ENCODE assay signal across 16 mouse cellular contexts in the genomic region with DNA sequence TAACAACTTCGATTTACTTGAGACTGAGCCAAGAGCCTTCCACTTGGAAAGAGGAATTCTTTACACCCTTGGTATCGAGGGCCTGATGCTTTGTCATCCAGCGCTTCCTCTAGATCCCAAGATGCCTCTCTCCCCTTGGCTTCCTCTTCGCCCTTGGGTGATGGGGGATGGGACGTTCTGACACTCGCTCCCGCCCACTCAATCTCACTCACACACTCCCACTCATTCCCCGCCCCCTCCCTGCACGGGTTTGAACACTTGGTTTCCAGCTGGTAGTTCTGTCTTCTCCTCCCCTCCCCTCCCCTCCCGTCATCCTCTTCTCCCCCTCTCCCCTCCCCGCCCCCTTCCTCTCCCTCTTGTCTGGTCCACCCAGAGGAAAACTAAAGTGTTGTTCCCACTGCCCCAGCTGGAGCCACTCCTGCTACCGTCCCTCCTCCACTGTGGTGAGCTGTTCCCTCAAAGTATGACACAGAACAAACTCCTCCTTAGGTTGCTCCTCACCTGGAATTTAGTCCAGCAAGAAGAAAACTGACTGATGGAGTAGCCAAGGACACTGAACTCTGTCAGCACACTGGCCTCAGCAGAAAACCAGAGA. TPM values are rescaled to one million over a fixed set of nuclear protein-coding genes. Genes with fewer than 3 reads are reported as not detected.
DNase-seq lines count a peak whose midpoint lies in the region; ATAC-seq lines count a peak whose summit lies in the region.
"Had no signal": no experiment of that assay in that cellular context is flagged by ENCODE, and none has a peak within 500 bp of the region (broad histone marks: within the 10 kb centered on the region; RNA-seq: fewer than 3 reads in every experiment).

No protein-coding gene starts in this region.

- H3K27ac ChIP-seq in forebrain, embryonic 11.5 days (ENCODE audit: low read depth, low read length) = 0 out of 2 replicates have a peak overlapping the region, but pooled peaks have one; percentile 15
- no peak overlapping the region for H3K27ac ChIP-seq in forebrain, embryonic 15.5 days (replicated peaks)
- no peak overlapping the region for H3K27ac ChIP-seq in lung, embryonic 16.5 days (ENCODE audit: low read length)
- H3K27ac ChIP-seq in embryonic facial prominence, embryonic 10.5 days (replicated peaks) = no peak overlapping the region
- H3K27ac ChIP-seq in stomach, embryonic 15.5 days = no peak overlapping the region
- no peak overlapping the region for H3K27ac ChIP-seq in hindbrain, embryonic 13.5 days
- H3K27ac ChIP-seq: hindbrain, embryonic 12.5 days had no signal

- H3K27me3 ChIP-seq in forebrain, embryonic 11.5 days (ENCODE audit: control insufficient read depth, insufficient read depth, low read length) = no peaks in the 10 kb centered on the region
- H3K27me3 ChIP-seq in forebrain, embryonic 15.5 days = no peaks in the 10 kb centered on the region
- no peaks in the 10 kb centered on the region for H3K27me3 ChIP-seq in lung, embryonic 16.5 days (ENCODE audit: control insufficient read depth, insufficient read depth, low read depth, low read length)
- H3K27me3 ChIP-seq in embryonic facial prominence, embryonic 10.5 days (replicated peaks; ENCODE audit: low read depth, poor library complexity, severe bottlenecking) = no peaks in the 10 kb centered on the region
- no peaks in the 10 kb centered on the region for H3K27me3 ChIP-seq in stomach, embryonic 15.5 days (replicated peaks)
- no peaks in the 10 kb centered on the region; the same call in 1 of the 2 replicates for H3K27me3 ChIP-seq in hindbrain, embryonic 13.5 days
- H3K27me3 ChIP-seq: hindbrain, embryonic 12.5 days; megakaryocyte, embryonic 14.5 days had no signal

- H3K4me1 ChIP-seq in forebrain, embryonic 11.5 days (replicated peaks; ENCODE audit: control insufficient read depth, insufficient read depth, low read length) = no peaks in the 10 kb centered on the region
- peaks cover 12% of the 10 kb centered on the region for H3K4me1 ChIP-seq in forebrain, embryonic 15.5 days
- H3K4me1 ChIP-seq in lung, embryonic 16.5 days (replicated peaks; ENCODE audit: control insufficient read depth, insufficient read depth, low read length) = no peaks in the 10 kb centered on the region; the same call in 1 of the 2 replicates
- peaks cover 5% of the 10 kb centered on the region for H3K4me1 ChIP-seq in embryonic facial prominence, embryonic 10.5 days
- H3K4me1 ChIP-seq in stomach, embryonic 15.5 days = no peaks in the 10 kb centered on the region
- H3K4me1 ChIP-seq in hindbrain, embryonic 13.5 days (replicated peaks) = 0 out of 2 replicates have a peak, but pooled peaks cover 3% of the 10 kb centered on the region

- no peak overlapping the region for H3K4me3 ChIP-seq in forebrain, embryonic 11.5 days (ENCODE audit: low read depth, low read length)
- H3K4me3 ChIP-seq in forebrain, embryonic 15.5 days = no peak overlapping the region
- no peak overlapping the region for H3K4me3 ChIP-seq in lung, embryonic 16.5 days (ENCODE audit: low read length)
- H3K4me3 ChIP-seq in embryonic facial prominence, embryonic 10.5 days = no peak overlapping the region
- no peak overlapping the region for H3K4me3 ChIP-seq in stomach, embryonic 15.5 days (replicated peaks)
- no peak overlapping the region for H3K4me3 ChIP-seq in hindbrain, embryonic 13.5 days
- H3K4me3 ChIP-seq: hindbrain, embryonic 12.5 days; megakaryocyte, embryonic 14.5 days had no signal

- no peak for ATAC-seq in forebrain, embryonic 11.5 days (replicated peaks; ENCODE audit: low FRiP score)
- ATAC-seq in forebrain, embryonic 15.5 days (replicated peaks) = no peak
- ATAC-seq in lung, embryonic 16.5 days (ENCODE audit: low read depth) = peak; percentile 59; the same call in 1 of the 2 replicates
- ATAC-seq in stomach, embryonic 15.5 days (ENCODE audit: insufficient read depth, low FRiP score, low read depth) = peak; percentile 44; the same call in 1 of the 2 replicates
- no peak for ATAC-seq in hindbrain, embryonic 13.5 days (ENCODE audit: low FRiP score)
- ATAC-seq: CD4-positive, CD25-positive, alpha-beta regulatory T cell, adult 4 months had no signal

- H3K36me3 ChIP-seq in forebrain, embryonic 11.5 days (ENCODE audit: control insufficient read depth, insufficient read depth, low read length) = no peaks in the 10 kb centered on the region
- H3K36me3 ChIP-seq in forebrain, embryonic 15.5 days = no peaks in the 10 kb centered on the region
- H3K36me3 ChIP-seq in lung, embryonic 16.5 days (ENCODE audit: control insufficient read depth, insufficient read depth, low read length) = no peaks in the 10 kb centered on the region
- no peaks in the 10 kb centered on the region for H3K36me3 ChIP-seq in embryonic facial prominence, embryonic 10.5 days (replicated peaks)
- no peaks in the 10 kb centered on the region for H3K36me3 ChIP-seq in stomach, embryonic 15.5 days
- no peaks in the 10 kb centered on the region for H3K36me3 ChIP-seq in hindbrain, embryonic 13.5 days
- H3K36me3 ChIP-seq: hindbrain, embryonic 12.5 days had no signal

- no peak overlapping the region for H3K9ac ChIP-seq in forebrain, embryonic 11.5 days (ENCODE audit: low read length)
- H3K9ac ChIP-seq in forebrain, embryonic 15.5 days (replicated peaks) = no peak overlapping the region
- no peak overlapping the region for H3K9ac ChIP-seq in lung, embryonic 16.5 days (ENCODE audit: low read length)
- H3K9ac ChIP-seq in stomach, embryonic 15.5 days = no peak overlapping the region
- no peak overlapping the region for H3K9ac ChIP-seq in hindbrain, embryonic 13.5 days
- H3K9ac ChIP-seq: hindbrain, embryonic 12.5 days had no signal

- no peak overlapping the region for H3K4me2 ChIP-seq in forebrain, embryonic 11.5 days (ENCODE audit: low read depth, low read length, severe bottlenecking)
- H3K4me2 ChIP-seq in forebrain, embryonic 15.5 days (replicated peaks) = no peak overlapping the region
- H3K4me2 ChIP-seq in lung, embryonic 16.5 days (ENCODE audit: low read depth, low read length) = peak overlapping the region; percentile 17; the same call in 1 of the 2 replicates
- H3K4me2 ChIP-seq in stomach, embryonic 15.5 days = no peak overlapping the region
- H3K4me2 ChIP-seq in hindbrain, embryonic 13.5 days = no peak overlapping the region
- H3K4me2 ChIP-seq: hindbrain, embryonic 12.5 days had no signal

- no peak for DNase-seq in forebrain, embryonic 11.5 days (ENCODE audit: low spot score)
- no peak for DNase-seq in lung, postnatal 14 days
- DNase-seq in embryonic facial prominence, embryonic 10.5 days (ENCODE audit: low spot score) = peak; percentile 11
- DNase-seq in cerebellum, adult 9-11 months = no peak
- DNase-seq: cerebellum, adult 11 months; gastrocnemius, postnatal 14 days; kidney, postnatal 36 days; right cerebral cortex, postnatal 14 days had no signal

- no peaks in the 10 kb centered on the region for H3K9me3 ChIP-seq in forebrain, embryonic 11.5 days (ENCODE audit: control insufficient read depth, low read length)
- H3K9me3 ChIP-seq in forebrain, embryonic 15.5 days = no peaks in the 10 kb centered on the region
- H3K9me3 ChIP-seq in lung, embryonic 16.5 days (ENCODE audit: control insufficient read depth, low read length) = no peaks in the 10 kb centered on the region
- H3K9me3 ChIP-seq in embryonic facial prominence, embryonic 10.5 days = no peaks in the 10 kb centered on the region
- H3K9me3 ChIP-seq in stomach, embryonic 15.5 days = no peaks in the 10 kb centered on the region
- H3K9me3 ChIP-seq in hindbrain, embryonic 13.5 days = peaks cover 6% of the 10 kb centered on the region; the same call in 1 of the 2 replicates
- H3K9me3 ChIP-seq: hindbrain, embryonic 12.5 days had no signal

- WGBS in forebrain, embryonic 11.5 days = 50% methylated on average over 12 of the region's 12 CpGs
- 45% methylated on average over 12 of the region's 12 CpGs for WGBS in forebrain, embryonic 15.5 days
- 13% methylated on average over 12 of the region's 12 CpGs for WGBS in lung, embryonic 16.5 days
- 36% methylated on average over 12 of the region's 12 CpGs for WGBS in embryonic facial prominence, embryonic 10.5 days
- WGBS in stomach, embryonic 15.5 days = 32% methylated on average over 11 of the region's 12 CpGs
- WGBS in hindbrain, embryonic 13.5 days = 34% methylated on average over 12 of the region's 12 CpGs

RNA-seq across cellular contexts. Expression of a gene that starts 9.3 kb away (rescaled TPM):
- 0.09 TPM in 1 of 2 replicates, not detected in the other for polyA plus RNA-seq in forebrain, embryonic 11.5 days (2014; fragmentation: Nextera tagmentation; extraction: Ambion mirVana)
- 0.18 and 0.24 TPM in 2 replicates for polyA plus RNA-seq in forebrain, embryonic 15.5 days (2015; fragmentation: Nextera tagmentation; extraction: Ambion mirVana)
- polyA plus RNA-seq in lung, embryonic 16.5 days (2015; fragmentation: Nextera tagmentation; extraction: Ambion mirVana) = not detected in 2 replicates
- polyA plus RNA-seq in embryonic facial prominence, embryonic 10.5 days (2016; fragmentation: Nextera tagmentation; extraction: Ambion mirVana) = not detected in 2 replicates
- not detected in 2 replicates for polyA plus RNA-seq in stomach, embryonic 15.5 days (2015; fragmentation: Nextera tagmentation; extraction: Ambion mirVana)
- polyA plus RNA-seq in hindbrain, embryonic 13.5 days (2015; fragmentation: Nextera tagmentation; extraction: Ambion mirVana) = 0.06 TPM in 2 replicates
- polyA plus RNA-seq: CD4-positive, CD25-positive, alpha-beta regulatory T cell, adult 4 months; hindbrain, embryonic 12.5 days; limb, embryonic 11.5 days had no signal

Comparison
In these comparisons a context has a peak if more than half of its experiments do, and no peak if none do; other contexts are left out.
1. ATAC-seq: peak in lung, embryonic 16.5 days (single experiment) and stomach, embryonic 15.5 days (single experiment); none in forebrain, embryonic 11.5 days (single experiment), forebrain, embryonic 15.5 days (single experiment) and hindbrain, embryonic 13.5 days (single experiment).